Mouse (Mus musculus) heart, embryonic 11.5 days (tissue): ENCODE data around the gene 1700022I11Rik. TPM values are rescaled to one million over a fixed set of nuclear protein-coding genes. Genes with fewer than 3 reads are reported as not detected.
A peak's percentile ranks its signal among the peaks of the same experiment; 100 is the strongest.

Experiments
- ATAC-seq: fragments of 200-750 bp; cut with Nextera tagmentation; replicated peaks from 2 replicates; pipeline ENCODE4 v1.8.0; 2017; ENCODE audit warnings: moderate library complexity; ENCODE audit not compliant: insufficient number of reproducible peaks, low FRiP score, low TSS enrichment
- H3K27ac ChIP-seq: fragments of 300-500 bp; sonication (generic); 2 replicates; pipeline ENCODE4 v1.5.1; 2014; ENCODE audit warnings: mild to moderate bottlenecking, low read depth, low read length
- H3K27me3 ChIP-seq: fragments of 300-500 bp; sonication (generic); 2 replicates; pipeline ENCODE4 v1.6.1; 2014; ENCODE audit warnings: mild to moderate bottlenecking, low read length, mixed read lengths; ENCODE audit not compliant: control insufficient read depth, insufficient read depth
- H3K36me3 ChIP-seq: fragments of 300-500 bp; sonication (generic); 2 replicates; pipeline ENCODE4 v1.6.1; 2014; ENCODE audit warnings: mild to moderate bottlenecking, low read length, moderate library complexity, mixed read lengths; ENCODE audit not compliant: control insufficient read depth, insufficient read depth
- H3K4me1 ChIP-seq: fragments of 300-500 bp; sonication (generic); 2 replicates; pipeline ENCODE4 v1.6.1; 2014; ENCODE audit warnings: low read length; ENCODE audit not compliant: control insufficient read depth, insufficient read depth
- H3K4me2 ChIP-seq: fragments of 300-500 bp; sonication (generic); 2 replicates; pipeline ENCODE4 v1.6.1; 2014; ENCODE audit warnings: mild to moderate bottlenecking, moderate library complexity
- H3K4me3 ChIP-seq: fragments of 300-500 bp; sonication (generic); 2 replicates; pipeline ENCODE4 v1.5.1; 2014; ENCODE audit warnings: low read depth, low read length
- H3K9ac ChIP-seq: fragments of 300-500 bp; sonication (generic); 2 replicates; pipeline ENCODE4 v1.6.1; 2014; ENCODE audit warnings: mild to moderate bottlenecking, low read depth, low read length, moderate library complexity
- H3K9me3 ChIP-seq: fragments of 300-500 bp; sonication (generic); replicated peaks from 2 replicates; pipeline ENCODE4 v1.6.1; 2016; ENCODE audit warnings: low read length; ENCODE audit not compliant: control insufficient read depth
- WGBS: fragments of 180-500 bp; shearing (Covaris S2); extraction: QIAGEN DNeasy Blood & Tissue Kit; methylation state at CpG from one replicate; pipeline ENCODE4 v1.1.7; 2014; ENCODE audit not compliant: insufficient replicate concordance; 5-methylcytosine and 5-hydroxymethylcytosine counted together
- polyA plus RNA-seq: library from polyadenylated mRNA; unstranded; fragments of >200 nt; fragmentation: Nextera tagmentation; extraction: Ambion mirVana; gene quantifications from 2 replicates; pipeline ENCODE4 v1.2.1, GENCODE M21; 2014

1700022I11Rik gene
- polyA plus RNA-seq, 1 experiment from 2014 or later = 0.36 TPM

DNA sequence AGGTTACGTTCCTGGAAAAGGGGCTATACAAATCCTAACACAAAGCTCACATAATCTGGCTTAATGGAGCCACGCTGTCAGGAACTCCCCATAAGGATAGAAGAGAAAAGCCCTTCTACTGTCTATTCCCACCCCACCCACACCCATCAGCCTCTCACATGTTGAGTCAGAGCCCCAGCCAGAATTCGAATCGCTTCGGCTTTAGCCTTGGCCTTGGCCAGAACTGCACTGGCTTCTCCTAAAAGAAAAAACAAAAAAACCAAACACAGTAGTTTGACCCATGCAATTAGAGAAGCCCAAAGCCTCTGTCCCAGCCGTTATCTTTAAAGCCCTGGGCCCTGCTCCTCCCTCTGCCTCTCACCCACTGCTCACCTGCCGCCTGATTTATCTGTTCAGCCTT lies 59.7 kb downstream of the 1700022I11Rik start:
- Histone ChIP-seq H3K27ac (no peak overlapping the region), H3K4me3 (no peak overlapping the region), H3K27me3 (no peaks in the 10 kb centered on the region), H3K9me3 (no peaks in the 10 kb centered on the region), H3K36me3 (peaks cover 20% of the 10 kb centered on the region; the same call in 1 of the 2 replicates), H3K4me1 (peaks cover 14% of the 10 kb centered on the region), H3K4me2 (no peak overlapping the region), H3K9ac (no peak overlapping the region)
- WGBS = 87% methylated on average over 7 of the region's 7 CpGs
- no peak for ATAC-seq

DNA sequence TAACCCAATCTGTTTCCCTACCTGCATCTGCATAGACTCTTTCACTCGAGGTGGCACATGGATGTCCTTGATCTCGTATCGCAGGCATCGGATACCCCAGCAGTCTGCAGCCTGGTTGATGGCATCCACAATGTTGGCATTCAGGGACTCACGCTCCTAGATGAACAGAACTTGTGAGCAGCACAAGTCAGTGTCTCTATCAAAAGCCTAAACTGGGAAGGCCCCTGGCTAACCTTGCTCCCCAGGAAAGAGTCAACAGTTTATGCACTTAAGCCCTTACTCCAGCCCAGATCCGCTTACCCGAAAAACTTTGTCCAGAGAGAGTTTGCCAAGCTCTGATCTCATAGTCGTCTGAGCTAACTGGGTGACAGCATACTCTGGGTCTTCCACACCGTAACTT lies 60.3 kb downstream of the 1700022I11Rik start:
- WGBS = 90% methylated on average over 9 of the region's 9 CpGs
- Histone ChIP-seq H3K4me1 (peaks cover 12% of the 10 kb centered on the region), H3K9ac (no peak overlapping the region), H3K27ac (no peak overlapping the region), H3K4me2 (0 out of 2 replicates have a peak overlapping the region, but pooled peaks have one; percentile 80), H3K9me3 (no peaks in the 10 kb centered on the region), H3K4me3 (no peak overlapping the region), H3K36me3 (peaks cover 23% of the 10 kb centered on the region; the same call in 1 of the 2 replicates), H3K27me3 (no peaks in the 10 kb centered on the region)
- ATAC-seq = no peak

DNA sequence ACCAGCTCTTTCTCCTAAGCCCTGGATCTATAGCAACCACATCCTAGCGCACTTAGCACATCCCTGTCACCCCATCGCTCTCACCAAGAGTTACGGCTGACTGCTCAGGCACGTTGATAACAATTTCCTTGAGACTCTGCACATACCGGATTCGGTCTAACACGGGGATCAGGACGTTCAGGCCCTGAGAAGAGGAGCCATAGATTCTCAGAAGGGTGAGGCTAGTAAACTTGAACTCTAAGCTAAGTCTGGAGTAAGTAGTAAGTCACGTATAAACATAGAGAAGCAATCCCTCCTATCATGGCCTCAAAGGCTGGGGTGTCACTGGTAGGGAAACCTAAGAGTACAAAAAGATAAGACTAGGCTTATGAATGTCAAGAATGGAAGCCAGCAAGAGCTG lies 60.9 kb downstream of the 1700022I11Rik start:
- peak overlapping the region; percentile 70; the same call in 1 of the 2 replicates for H3K27ac ChIP-seq
- ATAC-seq = no peak

DNA sequence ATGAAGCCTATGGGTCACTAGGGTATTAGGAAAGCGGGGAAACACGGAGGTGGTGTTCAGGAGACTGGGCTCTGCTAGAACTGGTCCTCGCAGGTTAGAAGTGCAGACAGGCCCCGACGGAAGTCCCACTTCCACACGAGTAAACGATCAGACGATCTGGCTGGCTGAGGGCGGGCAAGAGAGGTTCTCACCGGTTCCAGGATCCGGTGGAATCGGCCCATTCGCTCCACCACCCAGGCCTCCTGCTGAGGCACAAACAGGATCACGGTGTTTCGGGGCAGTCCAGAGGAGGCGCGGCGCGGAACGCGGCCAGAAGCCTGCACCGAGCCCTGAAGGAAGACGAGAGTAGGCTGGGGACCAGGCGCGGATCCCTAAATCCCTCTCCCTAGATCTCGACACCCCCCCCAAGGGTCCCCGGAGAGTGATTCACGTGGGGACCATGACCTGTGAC lies 61.4 kb downstream of the 1700022I11Rik start:
- Histone ChIP-seq H3K36me3 (peaks cover 24% of the 10 kb centered on the region; the same call in 1 of the 2 replicates), H3K4me1 (peaks cover 9% of the 10 kb centered on the region; the same call in 1 of the 2 replicates), H3K9me3 (no peaks in the 10 kb centered on the region), H3K4me2 (peak overlapping the region; percentile 80), H3K4me3 (peak overlapping the region; percentile 68), H3K9ac (peak overlapping the region; percentile 81), H3K27ac (peak overlapping the region; percentile 70), H3K27me3 (no peaks in the 10 kb centered on the region)
- peak; percentile 53 for ATAC-seq
- WGBS = under 1% methylated on average over 28 of the region's 28 CpGs

More for the DNA sequence above, 60.9 kb downstream of the 1700022I11Rik start:
- Histone ChIP-seq H3K9ac (peak overlapping the region; percentile 81), H3K4me1 (peaks cover 9% of the 10 kb centered on the region; the same call in 1 of the 2 replicates), H3K4me3 (peak overlapping the region; percentile 68), H3K36me3 (peaks cover 23% of the 10 kb centered on the region; the same call in 1 of the 2 replicates), H3K4me2 (peak overlapping the region; percentile 80), H3K27me3 (no peaks in the 10 kb centered on the region), H3K9me3 (no peaks in the 10 kb centered on the region)
- 61% methylated on average over 9 of the region's 9 CpGs for WGBS

DNA sequence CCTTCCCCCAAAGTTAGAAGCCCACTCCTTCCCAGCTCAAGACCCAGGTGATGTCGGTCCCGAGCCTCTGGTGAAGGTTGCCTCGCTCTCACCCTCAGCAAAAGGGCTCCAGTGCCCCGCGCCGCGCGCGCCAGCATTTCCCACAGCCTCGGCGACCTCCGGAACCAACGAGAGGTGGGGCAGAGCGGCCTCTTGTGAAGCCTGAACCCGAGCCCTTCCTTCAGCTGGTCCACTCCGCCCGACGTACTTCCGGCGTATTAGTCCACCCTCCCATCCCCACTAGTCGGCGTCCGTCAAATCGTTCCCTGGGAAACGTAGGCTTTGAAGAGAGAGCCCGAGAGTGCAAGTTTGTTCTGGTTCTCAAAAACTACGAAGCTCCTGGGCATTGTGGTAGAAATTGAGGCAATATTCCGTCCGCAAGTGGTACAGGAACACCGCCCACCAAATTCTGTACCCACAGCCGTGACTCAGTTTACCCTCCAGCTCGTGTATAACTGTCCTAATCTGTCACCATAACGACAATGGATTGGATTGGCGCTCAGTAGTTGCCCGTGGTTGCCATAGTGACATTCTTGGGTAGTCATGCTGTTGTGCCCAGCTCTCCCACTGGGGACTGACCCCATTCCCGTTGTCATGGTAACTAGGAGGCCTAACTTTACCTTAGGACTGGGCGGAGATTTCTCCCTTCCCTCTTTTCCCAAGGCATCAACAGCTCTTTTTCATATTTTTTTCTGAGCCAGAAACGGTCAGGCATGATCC lies 62.0 kb downstream of the 1700022I11Rik start, which contains the start of gene Stoml2:
Gene Stoml2, minus strand, starts transcription at position 474 of the 759 bp plus-strand sequence.
- WGBS = 2% methylated on average over 38 of the region's 38 CpGs

GRCm38 (mm10) chr4:43032501-43032900 lies 63.1 kb downstream of the 1700022I11Rik start:
- H3K4me2 ChIP-seq = no peak overlapping the region
- H3K9ac ChIP-seq = no peak overlapping the region
- 90% methylated on average over 1 of the region's 1 CpGs for WGBS
- H3K4me1 ChIP-seq = peaks cover 9% of the 10 kb centered on the region; the same call in 1 of the 2 replicates
- no peak for ATAC-seq
- H3K9me3 ChIP-seq = no peaks in the 10 kb centered on the region
- H3K4me3 ChIP-seq = no peak overlapping the region
- H3K36me3 ChIP-seq = peaks cover 27% of the 10 kb centered on the region; the same call in 1 of the 2 replicates
- H3K27me3 ChIP-seq = no peaks in the 10 kb centered on the region
- H3K27ac ChIP-seq = no peak overlapping the region

More for the DNA sequence above, 62.0 kb downstream of the 1700022I11Rik start, which contains the start of gene Stoml2:
- Histone ChIP-seq H3K4me2 (peak within 1 kb of the TSS; percentile 80), H3K4me3 (peak within 1 kb of the TSS; percentile 68), H3K36me3 (peaks cover 29% of the 10 kb centered on the region; the same call in 1 of the 2 replicates), H3K9me3 (no peaks in the 10 kb centered on the region), H3K9ac (peak within 1 kb of the TSS; percentile 81), H3K4me1 (peaks cover 9% of the 10 kb centered on the region; the same call in 1 of the 2 replicates), H3K27ac (peak within 1 kb of the TSS; percentile 70), H3K27me3 (no peaks in the 10 kb centered on the region)
- peak; percentile 89 for ATAC-seq

Other genes starting within 250 kb of the 1700022I11Rik start
- not detected in 2 replicates for gene 4930578G10Rik, start 234.1 kb upstream of the 1700022I11Rik start, polyA plus RNA-seq
- gene Ccl19, start 213.0 kb upstream of the 1700022I11Rik start, polyA plus RNA-seq = not detected in 2 replicates
- gene Ccl21a, start 195.6 kb upstream of the 1700022I11Rik start, polyA plus RNA-seq = 0.89 and 1.6 TPM in 2 replicates
- not detected in 2 replicates for gene Fam205a1, start 115.7 kb upstream of the 1700022I11Rik start, polyA plus RNA-seq
- 0.13 TPM in 1 of 2 replicates, not detected in the other for gene Gm12394, start 112.8 kb upstream of the 1700022I11Rik start, polyA plus RNA-seq
- 0.46 TPM in 1 of 2 replicates, not detected in the other for gene Fam205c, start 95.4 kb upstream of the 1700022I11Rik start, polyA plus RNA-seq
- gene Phf24, start 52.9 kb upstream of the 1700022I11Rik start, polyA plus RNA-seq = 1.9 and 2.4 TPM in 2 replicates
- gene Dnajb5, start 19.8 kb upstream of the 1700022I11Rik start, polyA plus RNA-seq = 11.8 and 12.9 TPM in 2 replicates
- 472 and 544 TPM in 2 replicates for gene Vcp, start 30.9 kb downstream of the 1700022I11Rik start, polyA plus RNA-seq
- 11.0 and 11.5 TPM in 2 replicates for gene Fancg, start 40.9 kb downstream of the 1700022I11Rik start, polyA plus RNA-seq
- gene Pigo, start 56.2 kb downstream of the 1700022I11Rik start, polyA plus RNA-seq = 13.2 and 13.6 TPM in 2 replicates
- gene Stoml2, start 62.1 kb downstream of the 1700022I11Rik start, polyA plus RNA-seq = 251 and 255 TPM in 2 replicates
- 10.8 and 11.4 TPM in 2 replicates for gene Fam214b, start 76.6 kb downstream of the 1700022I11Rik start, polyA plus RNA-seq
- 9.3 TPM in 2 replicates for gene Unc13b, start 89.3 kb downstream of the 1700022I11Rik start, polyA plus RNA-seq